Mouse (Mus musculus) G1E (cell line): ENCODE results near the gene Cops3.

ENCODE experiments used
- CTCF ChIP-seq: IDR thresholded peaks from 2 replicates; pipeline ENCODE4 v1.5.1; 2012; ENCODE audit warnings: low read depth, low read length, inconsistent platforms, mixed read lengths
- GATA1 ChIP-seq: IDR thresholded peaks from 2 replicates; pipeline ENCODE4 v1.6.1; 2012; ENCODE audit warnings: borderline replicate concordance, low read length, inconsistent platforms, mixed read lengths
- TAL1 ChIP-seq: conservative IDR thresholded peaks from 2 replicates; pipeline ENCODE4 v1.6.1; 2012; ENCODE audit warnings: low read depth, low read length, inconsistent platforms, mixed read lengths

- TF ChIP-seq CTCF (no peak), GATA1 (no peak), TAL1 (no peak)
These were observed 1.2 kb downstream of the Cops3 start for GRCm38 (mm10) chr11:59838426-59838825.
